Mouse (Mus musculus) MEL (cell line): Measurements from ENCODE around the gene Dennd4b. TPM values are rescaled to one million over a fixed set of nuclear protein-coding genes. Genes with fewer than 3 reads are reported as not detected.

Experiments used
- DNase-seq: peaks from one replicate; pipeline ENCODE4 v3.0.0; 2011; ENCODE audit warnings: low read depth, low spot score
- H3K27ac ChIP-seq: 2 replicates; pipeline ENCODE4 v1.5.1; 2012; ENCODE audit warnings: low read depth, mild to moderate bottlenecking, control low read depth, low read length, moderate library complexity; ENCODE audit not compliant: control insufficient read depth
- H3K27me3 ChIP-seq, 2 experiments: fragments of 150-350 bp in 1 of 2; sonication (generic) in 1 of 2; 2 replicates each; pipeline ENCODE4 v1.6.1; 2012; ENCODE audit warnings: low read length in 2 of 2, mild to moderate bottlenecking in 2 of 2, improper control_type of control experiment in 1 of 2, moderate library complexity in 1 of 2; ENCODE audit not compliant: insufficient read depth in 2 of 2, control insufficient read depth in 1 of 2
- H3K36me3 ChIP-seq, 2 experiments: 2 replicates each; pipeline ENCODE4 v1.6.1; 2012 to 2014; ENCODE audit warnings: low read length in 2 of 2, improper control_type of control experiment in 1 of 2, inconsistent platforms in 1 of 2, mild to moderate bottlenecking in 1 of 2; ENCODE audit not compliant: insufficient read depth in 2 of 2, control insufficient read depth in 1 of 2
- H3K4me1 ChIP-seq, 2 experiments: fragments of 150-350 bp in 1 of 2; sonication (generic) in 1 of 2; 2 replicates each; pipeline ENCODE4 v1.6.1; 2012; ENCODE audit warnings: low read length in 2 of 2, improper control_type of control experiment in 1 of 2, mild to moderate bottlenecking in 1 of 2; ENCODE audit not compliant: insufficient read depth in 2 of 2, control insufficient read depth in 1 of 2
- H3K4me3 ChIP-seq, 2 experiments: fragments of 150-350 bp in 1 of 2; sonication (generic) in 1 of 2; 2 replicates each; pipeline ENCODE4 v1.5.1; 2012; ENCODE audit warnings: low read depth in 2 of 2, low read length in 2 of 2, mild to moderate bottlenecking in 2 of 2, moderate library complexity in 2 of 2, control low read depth in 1 of 2, improper control_type of control experiment in 1 of 2; ENCODE audit not compliant: control insufficient read depth in 1 of 2, insufficient read depth in 1 of 2
- H3K79me2 ChIP-seq: 2 replicates; pipeline ENCODE4 v1.6.1; 2012; ENCODE audit warnings: mild to moderate bottlenecking, low read length, moderate library complexity; ENCODE audit not compliant: control insufficient read depth, poor library complexity, insufficient read depth
- H3K9ac ChIP-seq: 2 replicates; pipeline ENCODE4 v1.6.1; 2012; ENCODE audit warnings: low read depth, mild to moderate bottlenecking, control low read depth, low read length, moderate library complexity; ENCODE audit not compliant: control insufficient read depth, poor library complexity, severe bottlenecking
- H3K9me3 ChIP-seq: fragments of 150-350 bp; sonication (generic); replicated peaks from 2 replicates; pipeline ENCODE4 v1.6.1; 2012; ENCODE audit warnings: mild to moderate bottlenecking, low read length, improper control_type of control experiment, moderate library complexity; ENCODE audit not compliant: insufficient read depth
- BHLHE40 ChIP-seq: IDR thresholded peaks from 2 replicates; pipeline ENCODE4 v1.6.1; 2012; ENCODE audit warnings: low read depth, mild to moderate bottlenecking, inconsistent platforms, low read length, improper control_type of control experiment, borderline replicate concordance
- CHD1 ChIP-seq: IDR thresholded peaks from 2 replicates; pipeline ENCODE4 v1.6.1; 2012; ENCODE audit warnings: low read depth, mild to moderate bottlenecking, inconsistent platforms, low read length, improper control_type of control experiment
- ELF1 ChIP-seq: IDR thresholded peaks from 2 replicates; pipeline ENCODE4 v1.6.1; 2014; ENCODE audit warnings: low read depth, mild to moderate bottlenecking, inconsistent platforms, low read length, improper control_type of control experiment, moderate library complexity
- EP300 ChIP-seq, 2 experiments: IDR thresholded peaks; 2 replicates each; pipeline ENCODE4 v1.6.1; 2011; ENCODE audit warnings: improper control_type of control experiment in 2 of 2, low read length in 2 of 2, low read depth in 1 of 2, mild to moderate bottlenecking in 1 of 2
- ETS1 ChIP-seq: IDR thresholded peaks from 2 replicates; pipeline ENCODE4 v1.6.1; 2012; ENCODE audit warnings: low read depth, mild to moderate bottlenecking, inconsistent platforms, low read length, improper control_type of control experiment, moderate library complexity
- GATA1 ChIP-seq: IDR thresholded peaks from 2 replicates; pipeline ENCODE4 v1.6.1; 2011; ENCODE audit warnings: low read depth, low read length, improper control_type of control experiment
- MAX ChIP-seq: IDR thresholded peaks from 2 replicates; pipeline ENCODE4 v1.6.1; 2011; ENCODE audit warnings: low read length, improper control_type of control experiment
- MAZ ChIP-seq: IDR thresholded peaks from 2 replicates; pipeline ENCODE4 v1.6.1; 2012; ENCODE audit warnings: low read depth, mild to moderate bottlenecking, inconsistent platforms, low read length, improper control_type of control experiment
- MEF2A ChIP-seq: IDR thresholded peaks from 2 replicates; pipeline ENCODE4 v1.6.1; 2014; ENCODE audit warnings: low read depth, mild to moderate bottlenecking, inconsistent platforms, low read length, improper control_type of control experiment; ENCODE audit not compliant: poor library complexity, insufficient replicate concordance, severe bottlenecking; ENCODE audit errors: extremely low read depth
- MYC ChIP-seq: IDR thresholded peaks from 2 replicates; pipeline ENCODE4 v1.6.1; 2011; ENCODE audit warnings: low read depth, mild to moderate bottlenecking, low read length, improper control_type of control experiment, moderate library complexity
- POLR2AphosphoS5 ChIP-seq: IDR thresholded peaks from 2 replicates; pipeline ENCODE4 v1.6.1; 2012; ENCODE audit warnings: low read depth, borderline replicate concordance, mild to moderate bottlenecking, inconsistent platforms, low read length, moderate library complexity, mixed read lengths
- RAD21 ChIP-seq: IDR thresholded peaks from 2 replicates; pipeline ENCODE4 v1.6.1; 2011; ENCODE audit warnings: mild to moderate bottlenecking, low read depth, low read length, improper control_type of control experiment
- UBTF ChIP-seq: IDR thresholded peaks from 2 replicates; pipeline ENCODE4 v1.6.1; 2012; ENCODE audit warnings: low read depth, mild to moderate bottlenecking, inconsistent platforms, low read length, improper control_type of control experiment, moderate library complexity, borderline replicate concordance; ENCODE audit not compliant: insufficient read depth
- USF1 ChIP-seq: IDR thresholded peaks from 2 replicates; pipeline ENCODE4 v1.6.1; 2014; ENCODE audit warnings: low read depth, mild to moderate bottlenecking, inconsistent platforms, low read length, improper control_type of control experiment, moderate library complexity
- USF2 ChIP-seq, 2 experiments: IDR thresholded peaks; 2 replicates each; pipeline ENCODE4 v1.6.1; 2011 to 2012; ENCODE audit warnings: improper control_type of control experiment in 2 of 2, low read length in 2 of 2, borderline replicate concordance in 1 of 2, inconsistent platforms in 1 of 2, low read depth in 1 of 2, mild to moderate bottlenecking in 1 of 2; ENCODE audit not compliant: insufficient read depth in 1 of 2
- ZC3H11A ChIP-seq: IDR thresholded peaks from 2 replicates; pipeline ENCODE4 v1.6.1; 2012; ENCODE audit warnings: low read depth, mild to moderate bottlenecking, inconsistent platforms, low read length, improper control_type of control experiment
- polyA plus RNA-seq, 2 experiments: library from polyadenylated mRNA; stranded (reverse) in 1 of 2; unstranded in 1 of 2; fragments of >175 nt in 1 of 2; fragments of >200 nt in 1 of 2; gene quantifications; 2 replicates each; pipeline versions ENCODE4 v1.2.1 to v1.2.4; 2012; ENCODE audit warnings: low replicate concordance in 2 of 2, low read depth in 1 of 2; ENCODE audit not compliant: insufficient read length in 2 of 2, insufficient read depth in 1 of 2, missing spikeins in 1 of 2
- total RNA-seq: library from RNA; depleted of rRNA; stranded (reverse); fragments of 300-350 nt; gene quantifications from 2 replicates; pipeline ENCODE4 v1.2.3, GENCODE M21; 2012

Dennd4b gene
- total and polyA plus RNA-seq, 3 experiments = 11.6 to 27.1 TPM; not detected in 1

- H3K27me3 ChIP-seq = no peaks in the 10 kb centered on the region
- no peak overlapping the region for H3K4me3 ChIP-seq
- H3K9ac ChIP-seq = no peak overlapping the region
- no peaks in the 10 kb centered on the region for H3K9me3 ChIP-seq
- no peak for TF ChIP-seq RAD21
- no peak for TF ChIP-seq ZC3H11A
- no peak for TF ChIP-seq MAZ
- no peak for TF ChIP-seq CHD1
- TF ChIP-seq MAX = no peak
- TF ChIP-seq ELF1 = no peak
- TF ChIP-seq MEF2A = no peak
- TF ChIP-seq UBTF = no peak
- no peak for TF ChIP-seq EP300 (IDR thresholded peaks at IDR 0.05; ENCODE audit: low read depth in 1 of 2, low read length in 2 of 2)
- TF ChIP-seq, all 39 proteins: peak for 0
- no peak for DNase-seq
- peaks cover 22% of the 10 kb centered on the region for H3K79me2 ChIP-seq
- peaks cover 12 to 26% of the 10 kb centered on the region in 2 experiments for H3K36me3 ChIP-seq
- no peak overlapping the region for H3K27ac ChIP-seq
- H3K4me1 ChIP-seq = peaks cover 4 to 29% of the 10 kb centered on the region in 2 experiments
These were observed 3.2 kb downstream of the Dennd4b start for GRCm38 (mm10) chr3:90268190-90268589.

GRCm38 (mm10) chr3:90268971-90269370 is 4.0 kb downstream of the Dennd4b start:
- H3K79me2 ChIP-seq = peaks cover 22% of the 10 kb centered on the region
- no peak overlapping the region for H3K27ac ChIP-seq
- H3K4me1 ChIP-seq = peaks cover 4 to 29% of the 10 kb centered on the region in 2 experiments
- no peak overlapping the region for H3K9ac ChIP-seq
- TF ChIP-seq POLR2AphosphoS5 (no peak), USF1 (no peak), MYC (no peak), MAZ (no peak), ZC3H11A (no peak), ELF1 (no peak), BHLHE40 (no peak), GATA1 (no peak), MEF2A (no peak), ETS1 (no peak), USF2 (IDR thresholded peaks at IDR 0.05; ENCODE audit: borderline replicate concordance in 1 of 2, insufficient read depth in 1 of 2, low read depth in 1 of 2, low read length in 2 of 2) (no peak)
- H3K36me3 ChIP-seq = peaks cover 16 to 26% of the 10 kb centered on the region in 2 experiments
- no peaks in the 10 kb centered on the region for H3K9me3 ChIP-seq
- no peaks in the 10 kb centered on the region for H3K27me3 ChIP-seq
- DNase-seq = no peak
- no peak overlapping the region for H3K4me3 ChIP-seq
